Mouse (Mus musculus): ENCODE data around the gene Mettl21a.
"Not testable (repeated sequence)": the region's sequence is repeated elsewhere in the genome, so short reads cannot be mapped to it uniquely, and the experiment has no call there.

Gene Mettl21a
- long read RNA-seq, experiment 1, transcript Mettl21a-202 (4 exons, 2,030 nt): major isoform, 7 of 9 reads
- long read RNA-seq, experiment 1, partial matches to known transcripts: 0 of 9 reads
- long read RNA-seq, experiment 1, other reads (novel, unspliced or antisense): 1 of 9 reads
- long read RNA-seq, experiment 2, transcript Mettl21a-202 (4 exons, 2,030 nt): major isoform, 18 of 23 reads
- long read RNA-seq, experiment 2, partial matches to known transcripts: 0 of 23 reads
- long read RNA-seq, experiment 2, other reads (novel, unspliced or antisense): 2 of 23 reads

DNA sequence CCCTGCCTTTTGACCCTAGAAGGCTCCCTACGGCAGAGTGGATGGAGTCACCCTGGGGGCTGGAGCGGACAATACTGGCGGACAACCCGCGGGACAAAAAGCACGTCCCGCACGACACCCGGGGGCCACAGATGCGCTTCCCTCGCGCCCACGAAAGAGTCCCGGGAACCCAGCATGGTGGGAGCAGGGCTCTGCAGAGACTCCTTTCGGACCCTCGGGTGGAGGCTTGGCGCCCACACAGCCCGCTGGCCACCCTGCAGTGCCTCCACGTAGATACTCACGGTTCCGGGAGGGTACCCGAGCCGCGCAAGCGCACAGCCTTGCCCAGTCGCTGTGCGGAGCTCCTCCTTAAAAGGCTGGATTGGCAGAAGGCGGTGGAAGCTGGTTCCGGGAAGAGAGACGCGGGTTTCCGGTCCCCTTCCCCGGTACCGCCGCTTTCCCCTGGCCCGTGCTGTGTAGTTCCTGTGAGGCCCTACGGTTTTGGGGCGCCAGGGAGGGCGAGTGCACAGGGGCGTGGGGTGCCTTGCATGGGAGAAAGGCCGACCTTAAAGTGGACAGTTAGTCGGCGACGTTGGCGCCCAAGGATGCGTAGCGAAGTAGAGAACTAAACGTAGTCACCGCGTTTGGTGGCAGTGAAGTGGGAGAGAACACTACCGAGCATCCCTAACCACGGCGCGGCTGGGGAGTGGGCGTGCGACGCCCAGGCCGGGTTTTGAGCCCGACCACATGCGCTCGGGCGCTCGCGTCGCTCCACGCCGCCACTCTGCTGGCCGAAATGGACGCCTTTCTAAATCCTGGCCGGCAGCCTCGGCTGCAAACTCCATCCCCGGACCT is at the start of gene Mettl21a:
Gene Mettl21a, minus strand, starts transcription at position 362 of the 834 bp plus-strand sequence.
- intact Hi-C loops (cut with DNase I): loop anchor here (1.0 to 10.0 kb wide), 6 partner anchors 75 to 952 kb away; partner anchors contain the start of genes Ccnyl1 and Creb1

DNA sequence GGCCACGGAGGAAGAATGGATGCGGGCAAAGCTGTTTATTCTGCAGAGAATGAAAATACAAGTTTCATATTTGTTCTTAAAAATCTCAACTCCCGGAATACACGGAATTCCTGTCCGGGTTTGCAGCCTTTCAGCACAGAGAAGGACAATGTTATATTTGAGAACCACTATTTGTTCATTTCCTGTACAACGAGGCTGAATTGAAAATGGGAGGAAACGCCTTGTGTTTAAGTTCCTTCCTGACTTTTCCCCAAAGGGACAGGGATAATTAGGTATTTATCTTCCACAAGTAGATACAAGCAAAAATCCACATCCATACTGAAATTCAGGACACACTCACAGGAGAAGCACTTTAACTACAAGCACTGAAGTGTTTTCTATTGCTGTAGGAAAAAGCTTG is 41.8 kb upstream of the Mettl21a start:
- intact Hi-C loops (cut with DNase I): no loop called here

DNA sequence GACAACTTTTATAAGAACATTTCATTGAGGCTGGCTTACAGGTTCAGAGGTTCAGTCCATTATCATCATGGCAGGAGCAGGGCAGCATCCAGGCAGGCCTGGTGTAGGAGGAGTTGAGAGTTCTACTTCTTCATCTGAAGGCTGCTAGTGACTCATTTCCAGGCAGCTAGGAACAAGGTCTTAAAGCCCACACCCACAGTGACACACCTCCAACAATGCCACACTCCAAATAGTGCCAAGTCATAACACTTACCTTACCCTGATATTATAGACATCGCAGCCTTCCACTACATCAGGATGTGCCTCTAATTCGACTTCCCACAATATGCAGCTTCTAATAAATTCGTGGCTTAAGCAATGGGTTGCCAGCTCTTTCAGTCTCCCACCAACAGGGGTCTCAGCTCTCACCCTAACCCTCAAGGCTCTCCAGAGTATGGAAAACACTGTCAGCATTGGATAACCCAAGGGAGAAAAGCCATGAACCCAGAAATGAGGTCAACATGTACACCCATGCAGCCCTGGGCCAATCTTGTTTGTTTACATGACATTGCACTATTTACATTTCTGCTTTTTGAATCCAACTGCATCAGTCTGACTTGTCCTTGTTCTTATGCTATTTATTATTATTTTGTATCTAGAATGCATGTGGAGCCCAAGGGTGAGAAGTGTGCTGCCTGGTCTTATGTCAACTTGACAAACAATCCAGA is 39.5 kb upstream of the Mettl21a start:
- intact Hi-C loops (cut with DNase I): no loop called here

DNA sequence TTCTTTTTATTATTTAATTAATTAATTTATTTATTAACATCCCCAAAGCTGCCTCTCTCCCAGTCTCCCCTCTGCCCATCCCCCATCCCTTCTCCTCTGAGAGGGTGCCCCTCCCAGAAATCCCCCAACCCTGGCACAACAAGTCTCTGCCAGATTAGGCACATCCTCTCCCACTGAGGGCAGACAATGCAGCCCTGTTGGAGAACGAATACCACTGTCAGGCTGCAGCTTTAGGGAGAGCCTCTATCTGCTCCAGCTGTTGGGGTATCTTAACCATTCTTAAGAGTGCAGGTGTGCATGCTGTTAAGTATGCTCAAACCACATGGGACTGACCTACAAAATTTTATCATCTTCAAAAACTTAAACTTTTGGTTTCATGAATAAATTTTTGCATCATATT is 38.4 kb upstream of the Mettl21a start:
- intact Hi-C loops (cut with DNase I): no loop called here

DNA sequence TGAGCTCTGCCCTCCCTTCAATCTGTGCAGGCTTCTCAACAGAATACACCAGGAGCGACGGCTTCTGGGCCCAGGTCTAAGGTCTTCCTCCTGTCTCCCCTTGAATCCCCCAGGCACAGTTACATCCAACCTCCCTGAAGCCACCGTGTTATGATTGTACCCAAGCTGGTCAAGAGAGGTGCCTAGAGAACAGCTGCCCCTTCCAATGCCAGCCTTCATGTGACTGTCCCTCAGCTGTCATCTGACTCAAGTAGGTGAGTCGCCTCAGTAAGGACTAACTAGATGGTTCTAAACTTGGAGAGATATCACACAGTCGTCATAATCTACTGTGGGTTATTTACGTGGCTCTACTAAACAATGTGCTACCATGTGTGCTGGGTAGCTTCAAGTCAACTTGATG is 36.7 kb upstream of the Mettl21a start:
- intact Hi-C loops (cut with DNase I): no loop called here

DNA sequence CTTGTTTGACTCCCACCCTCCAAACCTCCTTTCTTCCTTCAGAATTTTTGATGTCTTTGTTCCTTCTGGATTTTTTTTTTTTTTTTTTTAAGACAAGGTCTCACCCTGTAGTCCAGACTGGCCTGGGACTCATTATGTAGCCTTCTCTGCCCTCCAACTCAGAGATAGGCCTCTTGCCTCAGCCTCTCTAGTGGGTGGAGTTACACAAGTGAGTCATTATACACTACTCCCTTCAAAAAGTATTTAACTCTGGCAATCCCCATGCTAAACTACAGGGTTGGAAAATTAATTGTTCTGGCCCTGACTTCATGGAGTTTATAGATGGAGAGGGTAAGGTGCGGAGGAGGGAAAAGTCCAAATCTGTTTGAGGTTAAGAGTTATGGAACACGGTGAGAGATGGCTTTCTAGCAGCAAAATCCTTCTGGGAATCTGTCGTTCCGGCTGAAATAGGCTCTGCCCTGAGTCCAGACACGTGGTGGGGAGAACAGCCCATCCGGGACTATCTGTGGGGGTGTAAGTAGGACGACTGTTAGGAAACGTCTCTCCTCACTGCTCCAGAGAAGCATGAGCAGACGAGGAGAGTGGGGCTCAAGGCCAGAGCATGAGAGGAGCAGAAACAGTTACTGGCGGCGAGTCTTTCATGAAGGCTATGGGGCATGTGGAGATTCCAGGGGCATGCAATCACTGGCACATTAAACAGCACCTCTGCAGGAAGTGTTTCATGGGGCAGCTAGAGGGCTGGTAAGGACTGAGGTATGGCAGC is 32.5 kb upstream of the Mettl21a start:
- intact Hi-C loops (cut with DNase I): no loop called here

DNA sequence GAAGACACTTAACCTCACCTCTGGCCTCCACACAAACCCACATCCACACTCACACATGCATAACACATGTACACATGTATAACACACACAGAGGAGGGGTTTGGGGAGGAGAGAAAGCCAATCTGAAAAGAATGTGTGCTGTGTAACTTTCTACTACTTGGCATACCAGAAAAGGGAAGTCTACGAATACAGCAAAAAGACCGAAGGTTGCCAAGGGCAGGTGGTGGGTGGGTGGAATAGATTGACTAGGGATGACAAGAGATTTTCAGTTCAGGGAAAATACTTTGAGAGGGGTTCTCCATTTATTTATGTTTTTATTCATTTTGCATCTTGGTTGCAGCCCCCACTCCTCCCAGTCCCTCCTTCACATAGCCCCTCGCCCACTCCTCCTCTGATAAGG is 27.5 kb upstream of the Mettl21a start:
- intact Hi-C loops (cut with DNase I): no loop called here

DNA sequence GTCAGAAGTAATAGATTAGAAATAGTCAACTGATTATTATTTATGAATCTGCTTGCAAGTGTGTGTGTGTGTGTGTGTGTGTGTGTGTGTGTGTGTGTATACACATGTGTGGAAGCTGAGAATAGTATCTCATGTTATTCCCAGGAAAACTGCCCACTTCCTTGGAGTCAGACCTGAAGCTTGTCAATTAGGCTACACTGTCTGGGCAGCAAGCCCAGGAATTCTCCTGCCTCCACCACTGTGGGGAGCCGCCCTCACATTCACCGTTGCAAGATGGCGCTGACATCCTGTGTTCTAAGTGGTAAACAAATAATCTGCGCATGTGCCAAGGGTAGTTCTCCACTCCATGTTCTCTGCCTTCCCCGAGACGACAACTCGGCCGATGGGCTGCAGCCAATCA is 25.5 kb upstream of the Mettl21a start:
- intact Hi-C loops (cut with DNase I): not testable (repeated sequence)

DNA sequence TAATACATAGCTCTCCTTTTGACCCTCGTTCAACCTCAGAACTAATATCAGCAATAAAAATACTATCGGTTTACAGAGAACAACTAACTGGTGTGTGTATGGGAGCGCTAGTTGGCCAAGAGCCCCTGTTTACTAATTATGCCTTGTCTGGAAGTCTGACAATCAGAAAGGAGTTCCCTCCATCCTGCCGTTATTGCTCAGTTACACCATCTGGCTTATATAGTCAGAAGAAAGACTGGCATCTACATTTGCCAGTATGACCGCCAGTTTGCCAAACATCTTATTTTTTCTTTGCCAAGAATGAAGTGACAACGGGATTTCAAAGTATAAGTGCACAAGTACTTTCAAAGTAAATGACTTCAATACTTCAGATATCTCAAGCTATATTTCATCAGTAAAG is 24.0 kb upstream of the Mettl21a start:
- intact Hi-C loops (cut with DNase I): no loop called here

DNA sequence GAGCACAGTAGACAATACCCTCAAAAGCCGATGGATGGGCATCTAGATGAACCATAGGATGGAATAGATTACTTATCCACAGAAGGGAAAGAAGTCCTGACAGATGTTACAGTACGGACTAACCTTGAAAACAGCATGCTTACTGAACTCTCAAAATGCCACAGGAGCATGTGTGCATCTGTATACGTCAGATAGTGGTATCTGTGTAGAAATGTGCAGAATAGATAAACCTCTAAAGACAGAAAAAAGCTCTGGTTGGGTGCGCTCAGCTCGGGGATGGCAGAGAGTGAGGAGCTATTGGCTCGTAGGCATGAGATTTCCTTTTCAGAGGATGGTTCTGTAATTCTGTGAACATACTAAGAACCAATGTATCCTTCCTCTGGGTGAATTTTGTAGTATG is 22.2 kb upstream of the Mettl21a start:
- intact Hi-C loops (cut with DNase I): no loop called here

DNA sequence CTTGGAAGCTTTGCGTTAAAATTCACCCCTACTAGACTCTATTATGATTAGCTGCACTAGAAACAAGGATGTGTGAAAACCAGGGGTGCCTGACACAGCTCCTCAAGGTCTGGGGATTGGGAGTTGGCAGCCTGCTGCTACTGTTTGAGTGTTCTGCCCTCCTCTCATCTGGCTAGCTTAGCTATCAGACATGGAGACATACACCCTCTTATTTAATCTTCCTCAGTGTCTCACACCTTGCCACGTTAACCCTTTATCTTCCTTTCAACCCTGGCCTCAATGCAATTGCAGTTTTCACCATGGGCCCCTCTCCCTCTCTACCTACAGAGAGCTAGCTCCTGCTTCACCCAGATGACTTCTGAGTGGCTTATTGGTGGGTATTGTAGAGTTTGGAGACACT is 18.6 kb upstream of the Mettl21a start:
- intact Hi-C loops (cut with DNase I): no loop called here

DNA sequence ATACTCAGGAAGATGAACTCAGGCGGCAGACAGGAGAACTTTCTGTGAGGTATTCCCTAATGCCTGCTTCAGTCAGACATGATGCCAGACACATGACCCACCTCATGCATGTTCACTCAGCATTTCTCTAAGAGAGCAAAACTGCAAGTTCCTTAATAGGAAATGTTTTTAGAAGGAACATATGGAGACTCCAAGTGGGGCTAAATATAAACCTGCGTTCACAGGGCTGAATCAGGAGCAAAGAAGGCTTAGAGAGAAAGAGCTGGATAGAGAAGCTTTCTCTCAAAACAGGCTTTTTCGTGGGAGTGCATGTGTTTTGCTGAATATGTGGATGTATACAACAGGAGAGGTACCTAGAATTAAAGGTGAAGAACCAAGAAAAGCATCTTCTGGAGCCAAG is 16.2 kb upstream of the Mettl21a start:
- intact Hi-C loops (cut with DNase I): no loop called here

DNA sequence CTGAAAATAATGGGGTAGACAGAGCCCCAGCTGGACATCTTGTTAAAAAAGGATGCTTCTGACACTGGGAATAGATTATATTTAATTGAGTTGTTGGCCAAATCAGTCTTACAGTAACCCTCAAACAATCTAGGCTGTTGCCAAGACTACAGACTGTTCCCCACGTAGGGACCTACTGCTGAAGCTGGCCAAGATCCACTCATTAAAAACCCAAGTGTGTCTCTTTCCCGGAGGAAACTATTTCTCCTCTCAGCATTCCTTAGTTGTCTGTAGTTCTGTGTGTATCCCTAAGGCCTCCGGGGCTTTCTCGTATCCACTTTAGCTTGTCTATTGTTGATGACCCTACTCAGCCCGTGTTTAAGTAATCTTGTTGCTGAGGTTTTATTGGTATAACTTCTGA is 14.5 kb upstream of the Mettl21a start:
- intact Hi-C loops (cut with DNase I): no loop called here

DNA sequence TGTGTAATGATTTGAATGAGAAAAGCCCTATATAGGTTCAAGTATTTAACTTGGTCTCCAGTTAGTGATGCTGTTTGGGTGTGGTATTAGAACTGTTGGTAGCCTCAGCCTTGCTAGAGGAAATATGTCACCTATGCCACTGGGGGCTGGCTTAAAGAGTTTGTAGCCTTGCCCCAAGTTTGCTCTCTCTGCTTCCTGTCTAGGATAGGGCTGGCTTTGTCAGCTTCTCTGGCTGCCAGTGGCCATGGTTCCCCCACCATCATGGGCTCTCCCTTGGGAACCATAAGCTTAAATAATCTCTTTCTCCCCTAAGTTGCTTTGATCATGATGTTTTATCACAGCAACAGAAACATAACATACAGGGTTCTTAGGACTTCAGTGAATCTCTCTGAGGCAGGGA is 8.2 kb upstream of the Mettl21a start:
- intact Hi-C loops (cut with DNase I): no loop called here

DNA sequence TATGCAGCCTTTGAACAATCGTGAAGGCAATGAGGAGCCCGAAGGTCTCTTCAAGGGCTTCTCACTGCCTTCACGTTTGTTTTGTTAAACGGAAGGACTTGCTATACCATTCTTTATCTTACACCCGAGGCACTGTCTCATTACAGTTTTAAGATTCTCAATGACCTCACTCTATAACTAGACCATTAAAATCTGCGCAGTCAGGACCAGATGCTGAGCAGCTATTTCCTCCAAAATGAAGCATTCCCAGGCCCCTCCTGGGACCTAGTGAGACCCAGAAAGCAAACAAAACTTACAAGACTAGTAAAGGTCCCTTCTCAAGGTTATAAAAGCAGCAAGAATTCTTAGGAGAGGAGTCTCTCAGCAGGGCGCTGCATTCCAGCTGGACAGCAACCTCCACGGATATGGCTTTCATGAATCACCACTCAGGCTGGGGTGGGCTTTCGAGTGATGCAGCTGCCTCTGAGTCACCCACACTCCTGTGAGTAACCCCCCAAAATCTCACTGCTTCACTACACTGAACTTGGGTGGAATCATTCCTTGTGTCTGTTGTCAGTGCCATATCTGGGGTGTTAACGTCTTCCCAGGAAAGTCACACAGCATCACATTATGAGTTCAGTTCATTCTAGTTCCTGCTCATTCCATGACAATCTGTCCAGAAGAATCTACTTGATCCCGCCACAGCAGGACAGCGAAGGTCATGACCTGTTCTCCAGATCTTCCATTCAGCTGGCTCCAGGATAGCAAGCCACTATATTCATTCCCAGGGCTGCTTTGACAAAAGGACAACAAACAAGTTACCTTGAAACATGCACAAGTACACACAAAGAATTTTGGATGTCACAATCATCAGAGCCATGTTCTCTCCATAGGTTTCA is 6.8 kb upstream of the Mettl21a start:
- intact Hi-C loops (cut with DNase I): no loop called here

DNA sequence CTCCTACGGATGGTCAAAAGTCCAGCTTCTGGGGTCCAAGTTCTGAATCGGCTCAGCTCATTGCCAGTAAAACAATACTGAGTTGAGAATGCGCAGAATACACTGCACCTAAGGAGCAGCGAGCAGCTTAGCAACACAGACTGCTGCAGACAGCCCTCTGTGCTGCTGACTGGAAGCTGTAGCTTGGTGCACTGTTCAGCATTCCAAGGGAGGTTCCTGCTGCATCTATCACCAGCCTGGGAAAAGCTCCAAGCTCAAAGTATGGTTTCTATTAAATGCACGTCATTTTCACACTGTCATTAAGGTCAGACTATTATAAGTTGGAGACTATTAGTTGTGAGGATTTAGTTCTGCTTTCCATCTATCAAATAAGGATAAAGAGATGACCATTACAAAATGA is 4.1 kb upstream of the Mettl21a start:
- intact Hi-C loops (cut with DNase I): no loop called here

DNA sequence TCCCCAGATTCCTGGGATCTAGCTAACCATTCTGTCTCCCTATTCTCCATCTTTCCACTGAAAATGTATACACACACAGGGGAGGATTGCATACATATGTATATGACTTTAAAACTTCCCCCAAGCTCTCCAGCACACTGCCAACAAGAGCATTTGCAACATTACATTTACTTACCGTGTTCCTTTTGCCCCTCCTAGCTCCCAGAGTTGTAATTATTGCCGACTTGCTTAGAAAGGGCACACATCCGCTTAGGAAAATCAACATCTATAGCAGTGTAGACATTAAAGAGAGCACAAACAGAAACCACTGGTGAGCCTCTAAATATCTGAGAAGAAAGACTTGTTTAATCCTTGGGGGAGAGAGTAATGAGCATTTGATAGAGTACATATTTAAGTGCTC is 1.2 kb upstream of the Mettl21a start:
- intact Hi-C loops (cut with DNase I): loop anchor here (5.0 to 10.0 kb wide), 5 partner anchors 74 to 953 kb away; partner anchors contain the start of genes Ccnyl1 and Creb1

DNA sequence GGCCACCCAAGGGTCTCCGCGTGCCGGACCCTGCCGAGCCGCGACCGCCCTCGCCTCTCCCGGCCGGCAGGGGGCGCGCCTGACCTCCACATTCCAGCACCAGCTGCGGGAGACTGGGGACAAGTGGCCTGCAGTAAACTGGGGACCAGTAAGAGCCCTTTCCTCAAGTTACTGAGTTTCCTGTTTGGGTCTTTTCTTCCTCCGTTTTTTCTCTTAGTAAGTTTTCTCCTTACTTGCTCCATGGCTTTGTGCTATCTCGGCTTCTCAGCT is 608 bp upstream of the Mettl21a start:
- intact Hi-C loops (cut with DNase I): loop anchor here (1.0 to 10.0 kb wide), 6 partner anchors 75 to 953 kb away; partner anchors contain the start of genes Ccnyl1 and Creb1

DNA sequence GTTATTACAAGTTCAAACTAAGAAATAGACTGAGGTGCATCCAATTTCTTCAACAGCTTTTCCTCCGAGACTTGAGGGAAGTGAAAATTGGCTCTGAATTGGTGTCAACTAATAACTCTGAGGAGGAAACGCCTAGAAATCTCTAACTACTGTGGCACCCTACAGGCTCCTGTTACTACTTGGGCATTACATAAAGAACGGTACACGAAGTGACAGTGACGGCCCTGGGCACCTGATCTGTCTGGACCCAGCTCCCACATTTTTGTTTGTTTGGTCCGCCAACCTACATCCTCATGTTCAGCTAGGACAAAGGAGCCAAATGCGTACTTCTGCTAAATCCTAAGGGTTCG is 536 bp downstream of the Mettl21a start:
- intact Hi-C loops (cut with DNase I): loop anchor here (5.0 to 10.0 kb wide), 5 partner anchors 76 to 952 kb away; partner anchors contain the start of genes Ccnyl1 and Creb1

DNA sequence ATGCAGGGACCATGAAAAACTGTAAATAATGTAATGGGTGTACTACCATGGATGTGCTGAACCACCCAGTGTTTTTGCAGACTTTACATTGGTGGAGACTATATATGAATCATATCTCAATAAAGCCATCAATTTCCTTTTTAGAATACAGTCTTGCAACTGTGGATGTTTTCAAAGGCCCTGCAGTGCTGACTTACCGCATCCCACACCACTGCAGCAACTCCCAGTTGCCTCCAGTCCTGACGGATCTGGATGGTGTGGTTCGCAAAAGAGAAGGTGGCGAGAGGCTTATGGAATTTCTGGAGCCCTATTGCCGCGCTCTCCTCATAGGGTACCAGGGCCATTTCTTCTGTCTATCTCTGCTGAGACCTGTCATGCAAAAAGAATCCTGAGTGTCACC is 966 bp downstream of the Mettl21a start:
- intact Hi-C loops (cut with DNase I): loop anchor here (5.0 to 10.0 kb wide), 5 partner anchors 76 to 951 kb away; partner anchors contain the start of genes Ccnyl1 and Creb1
